Mouse (Mus musculus) embryonic facial prominence, embryonic 10.5 days (tissue): Measurements from ENCODE around the gene Olfr1484. TPM values are rescaled to one million over a fixed set of nuclear protein-coding genes. Genes with fewer than 3 reads are reported as not detected.
"Not testable (repeated sequence)": the region's sequence is repeated elsewhere in the genome, so short reads cannot be mapped to it uniquely, and the experiment has no call there.

Experiments
- DNase-seq: peaks from one replicate; pipeline ENCODE4 v3.0.0-alpha.2; 2017; ENCODE audit warnings: low spot score
- H3K27ac ChIP-seq: fragments of 300-500 bp; sonication (generic); replicated peaks from 2 replicates; pipeline ENCODE4 v1.5.1; 2016; ENCODE audit warnings: mild to moderate bottlenecking
- H3K27me3 ChIP-seq: fragments of 300-500 bp; sonication (generic); replicated peaks from 2 replicates; pipeline ENCODE4 v1.6.1; 2016; ENCODE audit warnings: low read depth, mild to moderate bottlenecking; ENCODE audit not compliant: poor library complexity, severe bottlenecking
- H3K36me3 ChIP-seq: fragments of 300-500 bp; sonication (generic); replicated peaks from 2 replicates; pipeline ENCODE4 v1.6.1; 2016; ENCODE audit warnings: mild to moderate bottlenecking, moderate library complexity
- H3K4me1 ChIP-seq: fragments of 300-500 bp; sonication (generic); 2 replicates; pipeline ENCODE4 v1.6.1; 2016
- H3K4me3 ChIP-seq: fragments of 300-500 bp; sonication (generic); 2 replicates; pipeline ENCODE4 v1.5.1; 2016; ENCODE audit warnings: mild to moderate bottlenecking, moderate library complexity
- H3K9me3 ChIP-seq: fragments of 300-500 bp; sonication (generic); 2 replicates; pipeline ENCODE4 v1.6.1; 2016; ENCODE audit warnings: mild to moderate bottlenecking
- WGBS: fragments of 180-500 bp; shearing (Covaris S2); methylation state at CpG from one replicate; pipeline ENCODE4 v1.1.7; 2016; 5-methylcytosine and 5-hydroxymethylcytosine counted together
- microRNA-seq: library from miRNA; unstranded; fragments of <30 nt; microRNA quantifications from one replicate; pipeline ENCODE4, GENCODE M21; 2017
- polyA plus RNA-seq: library from polyadenylated mRNA; unstranded; fragments of >200 nt; fragmentation: Nextera tagmentation; extraction: Ambion mirVana; gene quantifications from 2 replicates; pipeline ENCODE4 v1.2.1, GENCODE M21; 2016

The Olfr1484 gene
- not detected in 2 replicates for polyA plus RNA-seq

- 88% methylated on average over 1 of the region's 1 CpGs for WGBS
- H3K36me3 ChIP-seq = no peaks in the 10 kb centered on the region
- H3K9me3 ChIP-seq = peaks cover 7% of the 10 kb centered on the region
- no peaks in the 10 kb centered on the region for H3K27me3 ChIP-seq
- no peaks in the 10 kb centered on the region for H3K4me1 ChIP-seq
- no peak for DNase-seq
- no peak within 1 kb of the TSS for H3K27ac ChIP-seq
- no peak within 1 kb of the TSS for H3K4me3 ChIP-seq
Observed at GRCm38 (mm10) chr19:13583211-13583610, at the start of gene Olfr1484. Gene Olfr1484 (plus strand): TSS chr19:13583511.

- H3K4me3 ChIP-seq, DNase-seq, H3K27me3 ChIP-seq, H3K27ac ChIP-seq, H3K36me3 ChIP-seq, H3K4me1 ChIP-seq: not testable (repeated sequence)
- 93% methylated on average over 2 of the region's 2 CpGs for WGBS
- peaks cover 19% of the 10 kb centered on the region; the same call in 1 of the 2 replicates for H3K9me3 ChIP-seq
Observed at GRCm38 (mm10) chr19:13617075-13617474, 33.8 kb downstream of the Olfr1484 start, which contains the start of gene Olfr1487. Gene Olfr1487 (plus strand): TSS chr19:13617375.

GRCm38 (mm10) chr19:13631321-13631720, 48.0 kb downstream of the Olfr1484 start, which contains the start of gene Olfr1489:
Gene Olfr1489 (plus strand): TSS chr19:13631621.
- Histone ChIP-seq H3K27me3 (no peaks in the 10 kb centered on the region), H3K36me3 (no peaks in the 10 kb centered on the region), H3K4me3 (no peak within 1 kb of the TSS), H3K9me3 (peaks cover 19% of the 10 kb centered on the region; the same call in 1 of the 2 replicates), H3K27ac (no peak within 1 kb of the TSS), H3K4me1 (no peaks in the 10 kb centered on the region)
- 85% methylated on average over 1 of the region's 1 CpGs for WGBS
- DNase-seq = no peak

Small RNA genes lying within 50 kb of the gene (microRNA-seq; reads per million reads assigned to microRNA genes)
- not detected for gene Gm22323
- not detected for gene Gm23931

Other genes starting within 250 kb of the Olfr1484 start
- gene Olfr1466, start 244.6 kb upstream of the Olfr1484 start, polyA plus RNA-seq = not detected in 2 replicates
- not detected in 2 replicates for gene Olfr1467, start 221.3 kb upstream of the Olfr1484 start, polyA plus RNA-seq
- not detected in 2 replicates for gene Olfr1469, start 175.7 kb upstream of the Olfr1484 start, polyA plus RNA-seq
- gene Olfr1471, start 140.1 kb upstream of the Olfr1484 start, polyA plus RNA-seq = not detected in 2 replicates
- not detected in 2 replicates for gene Olfr1472, start 127.4 kb upstream of the Olfr1484 start, polyA plus RNA-seq
- gene Olfr1474, start 113.9 kb upstream of the Olfr1484 start, polyA plus RNA-seq = not detected in 2 replicates
- gene Olfr1475, start 103.3 kb upstream of the Olfr1484 start, polyA plus RNA-seq = not detected in 2 replicates
- gene Olfr1477, start 83.0 kb upstream of the Olfr1484 start, polyA plus RNA-seq = not detected in 2 replicates
- not detected in 2 replicates for gene Olfr1480, start 55.6 kb upstream of the Olfr1484 start, polyA plus RNA-seq
- not detected in 2 replicates for gene Olfr1487, start 33.9 kb downstream of the Olfr1484 start, polyA plus RNA-seq
- not detected in 2 replicates for gene Olfr1489, start 48.1 kb downstream of the Olfr1484 start, polyA plus RNA-seq
- gene Olfr1490, start 67.6 kb downstream of the Olfr1484 start, polyA plus RNA-seq = not detected in 2 replicates
- gene Olfr1491, start 113.8 kb downstream of the Olfr1484 start, polyA plus RNA-seq = not detected in 2 replicates
- gene Olfr1493-ps1, start 139.8 kb downstream of the Olfr1484 start, polyA plus RNA-seq = not detected in 2 replicates
- gene Olfr1494, start 156.2 kb downstream of the Olfr1484 start, polyA plus RNA-seq = not detected in 2 replicates
- gene Olfr1495, start 181.1 kb downstream of the Olfr1484 start, polyA plus RNA-seq = not detected in 2 replicates
- gene Olfr1496, start 194.4 kb downstream of the Olfr1484 start, polyA plus RNA-seq = not detected in 2 replicates
- not detected in 2 replicates for gene Olfr1497, start 214.7 kb downstream of the Olfr1484 start, polyA plus RNA-seq
- gene Olfr1499, start 235.9 kb downstream of the Olfr1484 start, polyA plus RNA-seq = not detected in 2 replicates
- not detected in 2 replicates for gene Olfr1500, start 247.0 kb downstream of the Olfr1484 start, polyA plus RNA-seq